ENCODE assay signal across 8 mouse cellular contexts in genomic region chr6:85856194-85856678, GRCm38 (mm10). TPM values are rescaled to one million over a fixed set of nuclear protein-coding genes. Genes with fewer than 3 reads are reported as not detected.
A peak's percentile ranks its signal among the peaks of the same experiment; 100 is the strongest.
DNase-seq lines count a peak whose midpoint lies in the region; ATAC-seq and TF ChIP-seq lines count a peak whose summit lies in the region.

No protein-coding gene starts in this region.

- no peaks in the 10 kb centered on the region for H3K9me3 ChIP-seq in heart, embryonic 12.5 days (replicated peaks)

- no peaks in the 10 kb centered on the region for H3K79me2 ChIP-seq in heart, adult 2 months (replicated peaks; ENCODE audit: control insufficient read depth, insufficient read depth, low read length)

- intact Hi-C loops in heart, adult 2 months (cut with DNase I): no loop called here
- intact Hi-C loops in gastrocnemius, postnatal 36 days (cut with DNase I): no loop called here

- H3K9ac ChIP-seq in heart, adult 2 months (ENCODE audit: low read depth, low read length): no peak overlapping the region
- no peak overlapping the region for H3K9ac ChIP-seq in heart, embryonic 12.5 days

- no peak for ATAC-seq in heart, embryonic 12.5 days (ENCODE audit: insufficient number of reproducible peaks, low FRiP score)

- no peaks in the 10 kb centered on the region for H3K27me3 ChIP-seq in heart, adult 2 months (ENCODE audit: control insufficient read depth, insufficient read depth, low read length)
- no peaks in the 10 kb centered on the region for H3K27me3 ChIP-seq in heart, embryonic 12.5 days (replicated peaks)

- peak; percentile 54 to 71 for DNase-seq in heart, adult 2 months
- peak; percentile 37 to 62 for DNase-seq in adrenal gland, postnatal 4 days (ENCODE audit: low spot score in 2 of 2)
- DNase-seq in gastrocnemius, postnatal 36 days: peak; percentile 30 to 36
- DNase-seq in layer of hippocampus, adult 2 months (ENCODE audit: low spot score in 2 of 2): peak; percentile 64 to 86
- peak; percentile 4 to 54 for DNase-seq in lung, postnatal 4 days
- no peak for DNase-seq in retina, embryonic 14.5 days (ENCODE audit: low spot score)
- DNase-seq in B cell, adult 2 months: no peak

- TF ChIP-seq EP300 in heart, adult 2 months (IDR thresholded peaks at IDR 0.05; ENCODE audit: insufficient read depth, low read depth, low read length): no peak

- H3K4me3 ChIP-seq in heart, adult 2 months: no peak overlapping the region
- H3K4me3 ChIP-seq in heart, embryonic 12.5 days: no peak overlapping the region
- no peak overlapping the region for H3K4me3 ChIP-seq in layer of hippocampus, adult 2 months

- no peak overlapping the region for H3K27ac ChIP-seq in heart, adult 2 months
- H3K27ac ChIP-seq in heart, embryonic 12.5 days (ENCODE audit: poor library complexity, severe bottlenecking): no peak overlapping the region
- peak overlapping the region; percentile 86 for H3K27ac ChIP-seq in layer of hippocampus, adult 2 months

- WGBS in heart, adult 2 months: 44% methylated on average over 1 of the region's 1 CpGs
- 59% methylated on average over 1 of the region's 1 CpGs for WGBS in heart, embryonic 12.5 days

- TF ChIP-seq CTCF in heart, adult 2 months (IDR thresholded peaks at IDR 0.05): no peak
- TF ChIP-seq CTCF in layer of hippocampus, adult 2 months (conservative IDR thresholded peaks at IDR 0.05): no peak

- no peak for TF ChIP-seq POLR2A in heart, adult 2 months (IDR thresholded peaks at IDR 0.05; ENCODE audit: insufficient read depth, low read depth, low read length)

- no peaks in the 10 kb centered on the region for H3K36me3 ChIP-seq in heart, adult 2 months (ENCODE audit: control insufficient read depth, insufficient read depth, low read length)
- no peaks in the 10 kb centered on the region for H3K36me3 ChIP-seq in heart, embryonic 12.5 days

- H3K4me2 ChIP-seq in heart, embryonic 12.5 days: no peak overlapping the region

- H3K4me1 ChIP-seq in heart, adult 2 months (ENCODE audit: control insufficient read depth, insufficient read depth, low read length): no peaks in the 10 kb centered on the region
- H3K4me1 ChIP-seq in heart, embryonic 12.5 days (replicated peaks): no peaks in the 10 kb centered on the region

RNA-seq across cellular contexts. Expression of gene Nat8f2, which starts 12.7 kb away (rescaled TPM):
- total RNA-seq in heart, adult 2 months (2021): under 1 TPM in 1 of 2 experiments, not detected in 1; 0.13 TPM
- polyA plus RNA-seq in heart, adult 2 months (2012; rRNA removed): 0.15 TPM in 1 of 2 replicates, not detected in the other
- not detected in 2 replicates for polyA plus RNA-seq in heart, embryonic 12.5 days (2016; fragmentation: Nextera tagmentation; extraction: Ambion mirVana)
- total RNA-seq in adrenal gland, postnatal 4 days (2021): 1 to 10 TPM; 1.1 to 1.2 TPM
- total RNA-seq in gastrocnemius, postnatal 36 days (2021): not detected
- total RNA-seq in layer of hippocampus, adult 2 months (2021): 1 to 10 TPM; 2.6 to 3.0 TPM

RNA-seq across cellular contexts. Expression of gene Nat8, which starts 24.4 kb away (rescaled TPM):
- not detected for total RNA-seq in heart, adult 2 months (2021)
- polyA plus RNA-seq in heart, adult 2 months (2012; rRNA removed): not detected in 2 replicates
- polyA plus RNA-seq in heart, embryonic 12.5 days (2016; fragmentation: Nextera tagmentation; extraction: Ambion mirVana): not detected in 2 replicates
- 1 to 10 TPM in 1 of 2 experiments, under 1 TPM in 1; 0.85 to 1.6 TPM for total RNA-seq in adrenal gland, postnatal 4 days (2021)
- total RNA-seq in gastrocnemius, postnatal 36 days (2021): not detected
- total RNA-seq in layer of hippocampus, adult 2 months (2021): 1 to 10 TPM; 4.6 TPM

RNA-seq across cellular contexts. Expression of gene Nat8f5, which starts 35.5 kb away (rescaled TPM):
- total RNA-seq in heart, adult 2 months (2021): not detected
- not detected in 2 replicates for polyA plus RNA-seq in heart, adult 2 months (2012; rRNA removed)
- not detected in 2 replicates for polyA plus RNA-seq in heart, embryonic 12.5 days (2016; fragmentation: Nextera tagmentation; extraction: Ambion mirVana)
- total RNA-seq in adrenal gland, postnatal 4 days (2021): 1 to 10 TPM in 1 of 2 experiments, under 1 TPM in 1; 0.31 to 1.0 TPM
- not detected for total RNA-seq in gastrocnemius, postnatal 36 days (2021)
- 1 to 10 TPM; 5.6 to 6.8 TPM for total RNA-seq in layer of hippocampus, adult 2 months (2021)

RNA-seq across cellular contexts. Expression of gene Nat8f6, which starts 35.5 kb away (rescaled TPM):
- under 1 TPM in 1 of 2 experiments, not detected in 1; 0.18 TPM for total RNA-seq in heart, adult 2 months (2021)
- 0.29 and 0.73 TPM in 2 replicates for polyA plus RNA-seq in heart, adult 2 months (2012; rRNA removed)
- polyA plus RNA-seq in heart, embryonic 12.5 days (2016; fragmentation: Nextera tagmentation; extraction: Ambion mirVana): not detected in 2 replicates
- total RNA-seq in adrenal gland, postnatal 4 days (2021): under 1 TPM; 0.28 to 0.45 TPM
- total RNA-seq in gastrocnemius, postnatal 36 days (2021): not detected
- 1 to 10 TPM in 1 of 2 experiments, under 1 TPM in 1; 0.88 to 1.7 TPM for total RNA-seq in layer of hippocampus, adult 2 months (2021)

RNA-seq across cellular contexts. Expression of gene Nat8f4, which starts 48.4 kb away (rescaled TPM):
- total RNA-seq in heart, adult 2 months (2021): under 1 TPM; 0.73 to 0.76 TPM
- 0.66 and 1.5 TPM in 2 replicates for polyA plus RNA-seq in heart, adult 2 months (2012; rRNA removed)
- 2.4 TPM in 2 replicates for polyA plus RNA-seq in heart, embryonic 12.5 days (2016; fragmentation: Nextera tagmentation; extraction: Ambion mirVana)
- 10 to 100 TPM; 15.0 to 18.0 TPM for total RNA-seq in adrenal gland, postnatal 4 days (2021)
- under 1 TPM; 0.20 to 0.32 TPM for total RNA-seq in gastrocnemius, postnatal 36 days (2021)
- total RNA-seq in layer of hippocampus, adult 2 months (2021): 1 to 10 TPM; 7.7 to 7.9 TPM

Comparison
In these comparisons a context has a peak if more than half of its experiments do, and no peak if none do; other contexts are left out.
1. DNase-seq: peak in heart, adult 2 months (2 of 2), adrenal gland, postnatal 4 days (2 of 2), gastrocnemius, postnatal 36 days (2 of 2), layer of hippocampus, adult 2 months (2 of 2) and lung, postnatal 4 days (2 of 2); none in retina, embryonic 14.5 days (single experiment) and B cell, adult 2 months (0 of 2).